Mouse (Mus musculus) myocyte (in vitro differentiated cells): Measurements from ENCODE around the gene 4930452B06Rik.

Source experiments
- E2F4 ChIP-seq: IDR thresholded peaks from one replicate; pipeline ENCODE4 v1.6.1; 2011; ENCODE audit warnings: mild to moderate bottlenecking, control low read depth, moderate library complexity; ENCODE audit not compliant: insufficient read depth
- POLR2A ChIP-seq: IDR thresholded peaks from one replicate; pipeline ENCODE4 v1.6.1; 2011; ENCODE audit warnings: low read depth, mild to moderate bottlenecking, control low read depth, moderate library complexity; ENCODE audit not compliant: insufficient read length

GRCm38 (mm10) chr14:8660359-8660758 lies 5.7 kb downstream of the 4930452B06Rik start:
- TF ChIP-seq POLR2A (no peak), E2F4 (no peak)
